Mouse (Mus musculus): ENCODE results near the gene Tbc1d30.

DNA sequence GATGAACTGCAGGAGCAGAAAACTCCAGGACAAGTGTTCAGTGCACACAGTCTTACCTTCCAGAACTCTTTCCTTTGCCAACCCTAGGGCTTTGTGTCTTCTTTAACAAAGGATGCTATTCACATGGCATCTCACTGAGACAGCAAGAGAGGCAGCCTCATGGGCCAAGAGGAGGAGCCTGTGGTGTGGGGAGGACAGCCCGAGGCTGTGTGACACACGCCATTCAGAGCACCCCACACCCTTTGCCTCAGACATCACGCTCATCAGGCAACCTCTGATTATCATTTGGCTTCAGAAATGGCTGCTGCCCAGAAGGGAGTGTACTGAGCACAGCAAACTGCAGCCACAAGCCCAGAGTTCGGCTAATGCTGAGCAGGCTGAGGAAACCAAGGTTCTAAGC lies 36.9 kb downstream of the Tbc1d30 start:
- TF ChIP-seq CTCF (IDR thresholded peaks at IDR 0.05; ENCODE audit: low read depth) (no peak), EP300 (optimal IDR thresholded peaks at IDR 0.05) (no peak)
